Mouse (Mus musculus) heart, postnatal 0 days (tissue): Measurements from ENCODE around the gene Tax1bp1. TPM values are rescaled to one million over a fixed set of nuclear protein-coding genes. Genes with fewer than 3 reads are reported as not detected.
"Not testable (repeated sequence)": the region's sequence is repeated elsewhere in the genome, so short reads cannot be mapped to it uniquely, and the experiment has no call there.

Experiments
- ATAC-seq: fragments of 200-750 bp; cut with Nextera tagmentation; 2 replicates; pipeline ENCODE4 v1.8.0; 2017; ENCODE audit warnings: low read depth, moderate number of reproducible peaks, moderate library complexity; ENCODE audit not compliant: insufficient read depth
- DNase-seq: peaks from one replicate; pipeline ENCODE4 v3.0.0-alpha.2; 2016; ENCODE audit warnings: low spot score
- H3K27ac ChIP-seq: fragments of 300-500 bp; sonication (generic); 2 replicates; pipeline ENCODE4 v1.5.1; 2014; ENCODE audit warnings: low read depth, mild to moderate bottlenecking
- H3K27me3 ChIP-seq: fragments of 300-500 bp; sonication (generic); 2 replicates; pipeline ENCODE4 v1.6.1; 2014; ENCODE audit warnings: low read length, mixed read lengths; ENCODE audit not compliant: control insufficient read depth, insufficient read depth
- H3K36me3 ChIP-seq: fragments of 300-500 bp; sonication (generic); replicated peaks from 2 replicates; pipeline ENCODE4 v1.6.1; 2014; ENCODE audit warnings: low read length, mixed read lengths; ENCODE audit not compliant: control insufficient read depth, insufficient read depth
- H3K4me1 ChIP-seq: fragments of 300-500 bp; sonication (generic); 2 replicates; pipeline ENCODE4 v1.6.1; 2014; ENCODE audit warnings: antibody characterized with exemption; ENCODE audit not compliant: control insufficient read depth, insufficient read depth
- H3K4me2 ChIP-seq: fragments of 300-500 bp; sonication (generic); 2 replicates; pipeline ENCODE4 v1.6.1; 2014; ENCODE audit warnings: low read depth, mild to moderate bottlenecking, low read length, moderate library complexity
- H3K4me3 ChIP-seq: fragments of 300-500 bp; sonication (generic); 2 replicates; pipeline ENCODE4 v1.5.1; 2014; ENCODE audit warnings: low read depth, low read length
- H3K9ac ChIP-seq: fragments of 300-500 bp; sonication (generic); replicated peaks from 2 replicates; pipeline ENCODE4 v1.6.1; 2014; ENCODE audit warnings: low read depth, low read length, mixed read lengths
- H3K9me3 ChIP-seq: fragments of 300-500 bp; sonication (generic); replicated peaks from 2 replicates; pipeline ENCODE4 v1.6.1; 2016; ENCODE audit warnings: low read length; ENCODE audit not compliant: control insufficient read depth
- CTCF ChIP-seq: IDR thresholded peaks from 2 replicates; pipeline ENCODE4 v1.5.1; 2016; ENCODE audit warnings: antibody characterized with exemption, control low read depth, low read depth
- EP300 ChIP-seq: IDR thresholded peaks from 2 replicates; pipeline ENCODE4 v1.6.1; 2016; ENCODE audit warnings: antibody characterized with exemption, low read depth
- WGBS: fragments of 180-500 bp; shearing (Covaris S2); extraction: QIAGEN DNeasy Blood & Tissue Kit; methylation state at CpG from one replicate; pipeline ENCODE4 v1.1.7; 2014; 5-methylcytosine and 5-hydroxymethylcytosine counted together
- polyA plus RNA-seq: library from polyadenylated mRNA; unstranded; fragments of >200 nt; fragmentation: Nextera tagmentation; extraction: Ambion mirVana; gene quantifications from 2 replicates; pipeline ENCODE4 v1.2.1, GENCODE M21; 2015
- total RNA-seq: library from RNA; depleted of rRNA; stranded (reverse); fragments of >200 nt; gene quantifications from 2 replicates; pipeline ENCODE4 v1.2.3, GENCODE M21; 2014; ENCODE audit warnings: low replicate concordance; rRNA removed

Gene Tax1bp1
- 44.9 and 73.9 TPM in 2 replicates for total RNA-seq
- 126 and 128 TPM in 2 replicates for polyA plus RNA-seq

DNA sequence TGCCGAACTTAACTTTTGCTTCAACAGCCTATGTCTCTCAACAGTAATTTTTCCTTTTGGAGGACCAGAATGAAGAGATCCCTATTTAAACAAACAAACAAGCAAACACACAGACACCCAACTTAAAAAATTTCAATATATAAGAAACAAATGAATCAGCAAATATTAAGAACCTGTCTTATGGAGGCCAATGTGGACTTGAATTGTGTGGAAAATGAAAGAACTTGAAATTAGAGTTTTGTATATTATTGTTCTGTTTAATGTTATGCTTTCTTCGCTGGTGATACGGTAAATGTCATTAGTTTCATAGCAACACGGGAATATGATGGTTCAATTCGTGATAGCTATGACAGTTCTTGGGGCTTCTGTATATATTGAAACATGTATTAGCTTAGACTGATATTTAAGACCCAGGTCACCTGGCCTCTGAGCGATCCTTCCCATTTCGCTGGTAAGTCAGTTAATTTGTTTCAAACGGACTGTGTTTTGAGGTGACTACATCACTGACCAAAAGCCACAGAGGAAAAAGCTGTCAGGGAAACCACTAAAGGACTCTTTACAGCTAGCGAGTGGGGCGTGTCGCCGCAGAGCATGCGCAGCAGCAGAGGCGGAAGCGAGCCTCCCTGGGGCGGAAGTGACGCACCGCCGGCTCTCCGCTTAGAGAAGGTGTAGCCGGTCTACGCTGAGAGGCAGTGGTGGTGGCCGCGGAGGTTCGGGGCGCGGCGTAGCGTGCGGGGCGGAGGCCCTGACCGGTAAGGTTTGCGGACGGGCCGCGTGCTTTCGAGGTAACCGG is at the start of gene Tax1bp1:
Gene Tax1bp1, plus strand, starts transcription at position 626 of the 793 bp plus-strand sequence.
- Histone ChIP-seq H3K4me3 (peak within 1 kb of the TSS; percentile 78), H3K9ac (peak within 1 kb of the TSS; percentile 93), H3K27me3 (no peaks in the 10 kb centered on the region), H3K4me2 (peak within 1 kb of the TSS; percentile 72), H3K27ac (peak within 1 kb of the TSS; percentile 96), H3K36me3 (no peaks in the 10 kb centered on the region), H3K9me3 (no peaks in the 10 kb centered on the region), H3K4me1 (peaks cover 7% of the 10 kb centered on the region)
- DNase-seq, result peak; percentile 94
- no peak for TF ChIP-seq CTCF
- no peak for TF ChIP-seq EP300
- WGBS, result 3% methylated on average over 38 of the region's 38 CpGs
- ATAC-seq, result peak; percentile 98

DNA sequence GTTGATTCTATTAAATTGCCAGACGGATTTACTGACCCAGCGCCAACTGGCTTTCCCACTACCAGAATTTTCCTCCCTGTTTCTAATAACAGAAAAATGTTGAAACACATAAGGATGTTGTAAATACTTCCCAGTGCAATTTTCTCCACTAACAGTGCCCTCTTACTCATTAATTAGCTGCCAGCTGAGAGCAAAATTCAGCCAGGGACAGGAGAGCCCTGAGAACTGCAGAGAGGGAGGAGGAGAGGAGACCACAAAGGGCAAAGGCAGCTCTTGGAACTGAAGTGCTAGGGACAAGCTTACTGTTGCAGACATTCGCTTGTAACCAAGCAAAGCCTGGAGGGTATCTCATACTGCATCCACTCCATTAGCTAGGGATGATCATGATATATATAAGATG is 45.9 kb upstream of the Tax1bp1 start:
- Histone ChIP-seq H3K27ac (no peak overlapping the region), H3K4me2 (no peak overlapping the region), H3K9ac (no peak overlapping the region), H3K36me3 (no peaks in the 10 kb centered on the region), H3K9me3 (no peaks in the 10 kb centered on the region), H3K4me3 (no peak overlapping the region), H3K27me3 (no peaks in the 10 kb centered on the region), H3K4me1 (no peaks in the 10 kb centered on the region)
- no peak for ATAC-seq
- TF ChIP-seq EP300 (no peak), CTCF (no peak)
- 74% methylated on average over 3 of the region's 3 CpGs for WGBS
- no peak for DNase-seq

DNA sequence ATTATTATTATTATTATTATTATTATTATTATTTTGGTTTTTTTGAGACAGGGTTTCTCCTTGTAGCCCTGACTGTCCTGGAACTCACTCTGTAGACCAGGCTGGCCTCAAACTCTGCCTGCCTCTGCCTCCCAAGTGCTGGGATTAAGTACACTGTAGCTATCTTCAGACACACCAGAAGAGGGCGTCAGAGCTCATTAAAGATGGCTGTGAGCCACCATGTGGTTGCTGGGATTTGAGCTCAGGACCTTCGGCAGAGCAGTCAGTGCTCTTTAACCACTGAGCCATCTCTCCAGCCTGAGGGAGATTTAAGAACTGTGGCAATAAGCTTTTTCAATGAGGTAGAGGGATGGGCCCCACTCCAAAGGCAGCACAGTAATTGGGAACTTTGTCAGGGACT is 43.7 kb upstream of the Tax1bp1 start:
- not testable (repeated sequence) for H3K36me3 ChIP-seq, H3K27me3 ChIP-seq, H3K27ac ChIP-seq, H3K9ac ChIP-seq, ATAC-seq, H3K4me2 ChIP-seq, DNase-seq, H3K9me3 ChIP-seq, H3K4me1 ChIP-seq, H3K4me3 ChIP-seq
- 37% methylated on average over 2 of the region's 2 CpGs for WGBS

DNA sequence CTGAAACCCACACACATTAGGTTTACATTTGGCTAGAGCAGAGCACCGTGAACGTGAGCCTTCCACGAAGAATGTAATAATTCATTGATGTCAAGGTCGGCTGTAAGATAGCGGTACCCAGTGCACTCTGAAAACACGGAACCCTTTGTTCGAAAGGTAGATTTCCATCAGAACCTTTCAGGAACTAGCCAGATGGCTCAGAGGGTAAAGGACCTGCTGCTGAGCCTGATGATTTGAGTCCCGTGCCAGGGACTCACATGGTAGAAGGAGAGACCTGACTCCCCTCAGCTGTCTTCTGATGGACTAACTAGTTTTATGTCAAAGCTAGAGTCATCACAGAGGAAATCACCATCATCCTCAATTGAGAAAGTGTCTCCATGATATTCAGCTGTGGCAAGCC is 41.7 kb upstream of the Tax1bp1 start:
- Histone ChIP-seq H3K27ac (no peak overlapping the region), H3K36me3 (no peaks in the 10 kb centered on the region), H3K4me1 (no peaks in the 10 kb centered on the region), H3K4me2 (no peak overlapping the region), H3K9ac (no peak overlapping the region), H3K4me3 (no peak overlapping the region), H3K9me3 (no peaks in the 10 kb centered on the region), H3K27me3 (no peaks in the 10 kb centered on the region)
- ATAC-seq, result no peak
- DNase-seq, result no peak
- WGBS, result 68% methylated on average over 8 of the region's 8 CpGs
- TF ChIP-seq EP300 (no peak), CTCF (no peak)

DNA sequence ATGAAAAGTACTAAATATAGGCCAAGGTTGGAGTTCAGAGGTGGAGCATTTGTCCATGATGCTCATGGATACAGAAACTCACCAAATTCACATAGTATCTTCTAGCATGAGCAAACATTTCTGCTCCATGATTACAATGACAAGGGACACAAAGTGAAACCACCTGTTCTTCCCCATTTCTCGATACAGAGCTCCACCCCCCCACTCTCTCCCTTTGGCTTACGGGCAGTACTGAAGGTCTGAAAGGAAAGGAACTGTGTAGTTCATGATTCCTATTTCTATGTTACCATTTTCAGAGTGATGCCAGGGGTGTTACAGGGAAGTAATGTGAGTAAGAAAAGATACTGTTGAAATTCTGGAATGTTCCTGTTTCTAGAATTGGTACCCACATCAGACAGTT is 41.0 kb upstream of the Tax1bp1 start:
- WGBS, result 58% methylated on average over 2 of the region's 2 CpGs
- H3K4me2 ChIP-seq, result no peak overlapping the region
- no peak for ATAC-seq
- H3K4me3 ChIP-seq, result no peak overlapping the region
- H3K9me3 ChIP-seq, result no peaks in the 10 kb centered on the region
- no peak overlapping the region for H3K27ac ChIP-seq
- TF ChIP-seq CTCF (no peak), EP300 (no peak)
- H3K9ac ChIP-seq, result no peak overlapping the region
- H3K36me3 ChIP-seq, result no peaks in the 10 kb centered on the region
- H3K4me1 ChIP-seq, result no peaks in the 10 kb centered on the region
- H3K27me3 ChIP-seq, result no peaks in the 10 kb centered on the region
- no peak for DNase-seq

DNA sequence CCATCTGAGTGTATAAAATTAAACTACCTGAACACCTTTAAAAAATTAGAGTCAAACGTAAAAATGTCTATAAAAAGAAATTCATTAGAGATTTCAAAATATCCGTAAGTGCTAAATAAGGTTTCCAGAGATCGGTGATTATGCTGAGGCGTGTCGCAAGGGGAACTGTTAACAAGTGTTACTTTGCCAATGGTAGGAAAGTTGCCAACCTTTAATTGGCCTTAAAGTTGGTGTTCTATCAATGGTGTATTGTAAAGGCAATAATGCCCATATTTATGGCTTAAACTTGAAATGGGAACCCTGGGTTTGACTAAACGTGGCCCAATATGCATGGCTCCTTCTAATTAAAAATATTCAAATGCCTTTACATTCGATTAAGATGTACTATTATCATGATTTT is 39.8 kb upstream of the Tax1bp1 start:
- 79% methylated on average over 7 of the region's 7 CpGs for WGBS
- H3K27ac ChIP-seq, result no peak overlapping the region
- DNase-seq (no peak), ATAC-seq (no peak)
- H3K27me3 ChIP-seq, result no peaks in the 10 kb centered on the region
- H3K4me1 ChIP-seq, result no peaks in the 10 kb centered on the region
- no peak overlapping the region for H3K4me2 ChIP-seq
- no peaks in the 10 kb centered on the region for H3K36me3 ChIP-seq
- no peaks in the 10 kb centered on the region for H3K9me3 ChIP-seq
- H3K9ac ChIP-seq, result no peak overlapping the region
- no peak overlapping the region for H3K4me3 ChIP-seq
- no peak for TF ChIP-seq CTCF
